Mouse (Mus musculus) MEL (cell line): ENCODE measurements at regions not wholly inside any gene's neighbourhood (a gene's known extent, or its start where the extent isn't known, plus 50 kb on each side); places are given as distances from the start of the nearest gene placed in this dataset.

Experiments
- DNase-seq: peaks from one replicate; pipeline ENCODE4 v3.0.0; 2011; ENCODE audit warnings: low read depth, low spot score
- H3K27ac ChIP-seq: 2 replicates; pipeline ENCODE4 v1.5.1; 2012; ENCODE audit warnings: low read depth, mild to moderate bottlenecking, control low read depth, low read length, moderate library complexity; ENCODE audit not compliant: control insufficient read depth
- H3K27me3 ChIP-seq, 2 experiments: fragments of 150-350 bp in 1 of 2; sonication (generic) in 1 of 2; 2 replicates each; pipeline ENCODE4 v1.6.1; 2012; ENCODE audit warnings: low read length in 2 of 2, mild to moderate bottlenecking in 2 of 2, improper control_type of control experiment in 1 of 2, moderate library complexity in 1 of 2; ENCODE audit not compliant: insufficient read depth in 2 of 2, control insufficient read depth in 1 of 2
- H3K36me3 ChIP-seq, 2 experiments: 2 replicates each; pipeline ENCODE4 v1.6.1; 2012 to 2014; ENCODE audit warnings: low read length in 2 of 2, improper control_type of control experiment in 1 of 2, inconsistent platforms in 1 of 2, mild to moderate bottlenecking in 1 of 2; ENCODE audit not compliant: insufficient read depth in 2 of 2, control insufficient read depth in 1 of 2
- H3K4me1 ChIP-seq, 2 experiments: fragments of 150-350 bp in 1 of 2; sonication (generic) in 1 of 2; 2 replicates each; pipeline ENCODE4 v1.6.1; 2012; ENCODE audit warnings: low read length in 2 of 2, improper control_type of control experiment in 1 of 2, mild to moderate bottlenecking in 1 of 2; ENCODE audit not compliant: insufficient read depth in 2 of 2, control insufficient read depth in 1 of 2
- H3K4me3 ChIP-seq, 2 experiments: fragments of 150-350 bp in 1 of 2; sonication (generic) in 1 of 2; 2 replicates each; pipeline ENCODE4 v1.5.1; 2012; ENCODE audit warnings: low read depth in 2 of 2, low read length in 2 of 2, mild to moderate bottlenecking in 2 of 2, moderate library complexity in 2 of 2, control low read depth in 1 of 2, improper control_type of control experiment in 1 of 2; ENCODE audit not compliant: control insufficient read depth in 1 of 2, insufficient read depth in 1 of 2
- H3K79me2 ChIP-seq: 2 replicates; pipeline ENCODE4 v1.6.1; 2012; ENCODE audit warnings: mild to moderate bottlenecking, low read length, moderate library complexity; ENCODE audit not compliant: control insufficient read depth, poor library complexity, insufficient read depth
- H3K9ac ChIP-seq: 2 replicates; pipeline ENCODE4 v1.6.1; 2012; ENCODE audit warnings: low read depth, mild to moderate bottlenecking, control low read depth, low read length, moderate library complexity; ENCODE audit not compliant: control insufficient read depth, poor library complexity, severe bottlenecking
- H3K9me3 ChIP-seq: fragments of 150-350 bp; sonication (generic); replicated peaks from 2 replicates; pipeline ENCODE4 v1.6.1; 2012; ENCODE audit warnings: mild to moderate bottlenecking, low read length, improper control_type of control experiment, moderate library complexity; ENCODE audit not compliant: insufficient read depth
- E2F4 ChIP-seq: IDR thresholded peaks from 2 replicates; pipeline ENCODE4 v1.6.1; 2011; ENCODE audit warnings: low read depth, low read length, improper control_type of control experiment, borderline replicate concordance
- ELF1 ChIP-seq: IDR thresholded peaks from 2 replicates; pipeline ENCODE4 v1.6.1; 2014; ENCODE audit warnings: low read depth, mild to moderate bottlenecking, inconsistent platforms, low read length, improper control_type of control experiment, moderate library complexity
- EP300 ChIP-seq, 2 experiments: IDR thresholded peaks; 2 replicates each; pipeline ENCODE4 v1.6.1; 2011; ENCODE audit warnings: improper control_type of control experiment in 2 of 2, low read length in 2 of 2, low read depth in 1 of 2, mild to moderate bottlenecking in 1 of 2
- ETS1 ChIP-seq: IDR thresholded peaks from 2 replicates; pipeline ENCODE4 v1.6.1; 2012; ENCODE audit warnings: low read depth, mild to moderate bottlenecking, inconsistent platforms, low read length, improper control_type of control experiment, moderate library complexity
- GATA1 ChIP-seq: IDR thresholded peaks from 2 replicates; pipeline ENCODE4 v1.6.1; 2011; ENCODE audit warnings: low read depth, low read length, improper control_type of control experiment
- HCFC1 ChIP-seq: IDR thresholded peaks from 2 replicates; pipeline ENCODE4 v1.6.1; 2012; ENCODE audit warnings: low read depth, mild to moderate bottlenecking, inconsistent platforms, low read length, improper control_type of control experiment, moderate library complexity
- MAFK ChIP-seq: IDR thresholded peaks from 2 replicates; pipeline ENCODE4 v1.6.1; 2011; ENCODE audit warnings: low read depth, mild to moderate bottlenecking, low read length, improper control_type of control experiment, borderline replicate concordance
- MAX ChIP-seq: IDR thresholded peaks from 2 replicates; pipeline ENCODE4 v1.6.1; 2011; ENCODE audit warnings: low read length, improper control_type of control experiment
- MEF2A ChIP-seq: IDR thresholded peaks from 2 replicates; pipeline ENCODE4 v1.6.1; 2014; ENCODE audit warnings: low read depth, mild to moderate bottlenecking, inconsistent platforms, low read length, improper control_type of control experiment; ENCODE audit not compliant: poor library complexity, insufficient replicate concordance, severe bottlenecking; ENCODE audit errors: extremely low read depth
- NELFE ChIP-seq: IDR thresholded peaks from 2 replicates; pipeline ENCODE4 v1.6.1; 2011; ENCODE audit warnings: low read depth, low read length, improper control_type of control experiment
- POLR2A ChIP-seq, 2 experiments: IDR thresholded peaks; 2 replicates each; pipeline ENCODE4 v1.6.1; 2011 to 2012; ENCODE audit warnings: low read length in 2 of 2, mild to moderate bottlenecking in 2 of 2, control low read depth in 1 of 2, improper control_type of control experiment in 1 of 2, low read depth in 1 of 2, moderate library complexity in 1 of 2; ENCODE audit not compliant: control insufficient read depth in 1 of 2, insufficient read depth in 1 of 2, poor library complexity in 1 of 2
- SIN3A ChIP-seq: IDR thresholded peaks from 2 replicates; pipeline ENCODE4 v1.6.1; 2012; ENCODE audit warnings: low read length, improper control_type of control experiment, inconsistent platforms
- SMC3 ChIP-seq: IDR thresholded peaks from 2 replicates; pipeline ENCODE4 v1.6.1; 2011; ENCODE audit warnings: low read depth, low read length, improper control_type of control experiment
- TAL1 ChIP-seq: IDR thresholded peaks from 2 replicates; pipeline ENCODE4 v1.6.1; 2012; ENCODE audit warnings: mild to moderate bottlenecking, inconsistent platforms, low read length, moderate library complexity, mixed read lengths
- TCF12 ChIP-seq: IDR thresholded peaks from 2 replicates; pipeline ENCODE4 v1.6.1; 2014; ENCODE audit warnings: low read depth, mild to moderate bottlenecking, inconsistent platforms, low read length, improper control_type of control experiment, moderate library complexity
- UBTF ChIP-seq: IDR thresholded peaks from 2 replicates; pipeline ENCODE4 v1.6.1; 2012; ENCODE audit warnings: low read depth, mild to moderate bottlenecking, inconsistent platforms, low read length, improper control_type of control experiment, moderate library complexity, borderline replicate concordance; ENCODE audit not compliant: insufficient read depth
- USF1 ChIP-seq: IDR thresholded peaks from 2 replicates; pipeline ENCODE4 v1.6.1; 2014; ENCODE audit warnings: low read depth, mild to moderate bottlenecking, inconsistent platforms, low read length, improper control_type of control experiment, moderate library complexity
- ZKSCAN1 ChIP-seq: IDR thresholded peaks from 2 replicates; pipeline ENCODE4 v1.6.1; 2012; ENCODE audit warnings: low read depth, mild to moderate bottlenecking, inconsistent platforms, low read length, improper control_type of control experiment, moderate library complexity
- ZMIZ1 ChIP-seq: IDR thresholded peaks from 2 replicates; pipeline ENCODE4 v1.6.1; 2012; ENCODE audit warnings: low read depth, mild to moderate bottlenecking, inconsistent platforms, low read length, improper control_type of control experiment, moderate library complexity
- ZNF384 ChIP-seq: IDR thresholded peaks from 2 replicates; pipeline ENCODE4 v1.6.1; 2012; ENCODE audit warnings: low read depth, mild to moderate bottlenecking, inconsistent platforms, low read length, improper control_type of control experiment

DNA sequence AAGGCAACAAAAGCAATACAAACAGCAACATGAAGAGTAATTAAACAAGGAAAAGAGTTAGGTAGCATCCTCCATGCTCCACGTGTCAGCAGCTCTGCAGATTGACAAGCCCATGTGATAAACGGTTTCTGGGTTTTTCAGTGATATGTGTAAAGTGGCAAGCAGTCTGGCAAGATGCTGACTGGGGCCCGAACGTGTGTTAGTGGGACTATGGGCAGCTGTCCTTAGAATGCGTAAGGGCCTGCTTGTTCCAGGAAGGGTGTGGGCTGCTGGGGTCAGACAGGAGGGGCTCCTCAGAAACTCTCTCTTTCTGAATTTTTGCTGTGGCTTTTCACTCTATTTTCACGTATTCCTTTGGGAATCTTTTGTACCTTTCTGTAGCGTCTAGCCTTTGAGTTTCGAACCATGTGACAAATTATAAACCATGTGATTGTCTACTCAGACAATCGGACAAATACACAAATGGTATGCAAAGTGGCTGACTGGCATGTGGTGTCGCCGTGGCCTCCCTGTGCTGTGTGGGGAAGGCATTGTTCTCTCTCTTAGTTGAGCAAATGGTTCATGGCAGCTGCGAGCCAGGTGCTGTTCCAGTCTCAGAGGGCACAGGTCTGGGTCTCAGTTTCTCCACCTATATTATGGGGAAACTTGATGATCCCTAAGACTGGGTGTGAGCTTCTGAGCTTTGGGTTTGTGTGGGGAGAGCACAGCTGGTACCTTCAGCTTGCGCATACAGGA, 62.5 kb upstream of the Mrps10 start:
- no peak for TF ChIP-seq USF1
- TF ChIP-seq MEF2A = no peak
- no peak for TF ChIP-seq ZMIZ1
- no peak for TF ChIP-seq MAX
- TF ChIP-seq UBTF = no peak
- TF ChIP-seq ELF1 = no peak
- no peak for TF ChIP-seq TCF12
- TF ChIP-seq NELFE = no peak
- TF ChIP-seq GATA1 = no peak
- TF ChIP-seq SIN3A = no peak
- no peak for TF ChIP-seq MAFK
- TF ChIP-seq POLR2A (IDR thresholded peaks at IDR 0.05; ENCODE audit: control insufficient read depth in 1 of 2, insufficient read depth in 1 of 2, low read depth in 1 of 2, low read length in 2 of 2, poor library complexity in 1 of 2) = no peak
- no peak for TF ChIP-seq ZKSCAN1
- TF ChIP-seq ETS1 = no peak
- TF ChIP-seq HCFC1 = no peak
- no peak for TF ChIP-seq TAL1
- TF ChIP-seq E2F4 = no peak
- TF ChIP-seq EP300 (IDR thresholded peaks at IDR 0.05; ENCODE audit: low read depth in 1 of 2, low read length in 2 of 2) = no peak
- Histone ChIP-seq H3K9me3 (no peaks in the 10 kb centered on the region), H3K4me1 (no peaks in the 10 kb centered on the region), H3K27ac (no peak overlapping the region), H3K79me2 (no peaks in the 10 kb centered on the region), H3K9ac (no peak overlapping the region), H3K36me3 (no peaks in the 10 kb centered on the region), H3K4me3 (no peak overlapping the region), H3K27me3 (no peaks in the 10 kb centered on the region)
- no peak for DNase-seq

- Histone ChIP-seq H3K27me3 (no peaks in the 10 kb centered on the region), H3K79me2 (no peaks in the 10 kb centered on the region), H3K9me3 (no peaks in the 10 kb centered on the region), H3K36me3 (no peaks in the 10 kb centered on the region), H3K4me1 (no peaks in the 10 kb centered on the region), H3K9ac (no peak overlapping the region), H3K27ac (no peak overlapping the region), H3K4me3 (no peak overlapping the region)
- no peak for DNase-seq
- TF ChIP-seq E2F4 (no peak), ZNF384 (no peak), NELFE (no peak), SMC3 (no peak), SIN3A (no peak), UBTF (no peak), USF1 (no peak), ZKSCAN1 (no peak)
Observed at GRCm38 (mm10) chr17:47304463-47305199, 64.1 kb upstream of the Mrps10 start.
